Mouse (Mus musculus): Measurements from ENCODE around the gene Gm47996.
"Not testable (repeated sequence)": the region's sequence is repeated elsewhere in the genome, so short reads cannot be mapped to it uniquely, and the experiment has no call there.

Gene Gm47996

DNA sequence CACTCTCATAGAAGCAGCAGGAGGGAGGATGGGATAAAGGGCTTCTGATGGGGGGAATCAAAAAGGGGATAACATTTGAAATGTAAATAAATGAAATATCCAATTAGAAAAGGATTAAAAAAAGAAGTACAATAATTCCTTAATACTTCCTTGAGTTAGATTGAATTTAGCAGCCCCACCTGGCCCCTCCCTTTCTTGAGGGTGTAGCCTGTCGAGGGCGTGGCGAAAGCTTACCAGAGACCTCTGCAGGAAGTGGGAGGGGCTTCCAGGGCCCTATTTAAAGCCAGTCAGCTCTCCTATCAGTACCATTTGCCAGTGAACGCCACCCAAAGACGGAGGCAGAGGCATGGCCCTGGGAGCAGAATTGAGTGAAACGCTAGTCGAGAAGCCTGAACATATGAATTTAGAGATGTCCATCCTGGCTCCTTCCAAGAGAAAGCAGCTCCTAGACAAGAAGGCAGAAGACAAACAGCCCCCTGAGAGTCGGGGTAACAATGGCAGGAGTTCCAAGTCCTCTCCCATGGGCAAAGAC lies at the start of gene Gm47996:
Gene Gm47996 (plus strand): TSS at position 308 of the 532 bp plus-strand sequence.
- DNase-seq (ENCODE audit: low read depth, low spot score): not testable (repeated sequence)

DNA sequence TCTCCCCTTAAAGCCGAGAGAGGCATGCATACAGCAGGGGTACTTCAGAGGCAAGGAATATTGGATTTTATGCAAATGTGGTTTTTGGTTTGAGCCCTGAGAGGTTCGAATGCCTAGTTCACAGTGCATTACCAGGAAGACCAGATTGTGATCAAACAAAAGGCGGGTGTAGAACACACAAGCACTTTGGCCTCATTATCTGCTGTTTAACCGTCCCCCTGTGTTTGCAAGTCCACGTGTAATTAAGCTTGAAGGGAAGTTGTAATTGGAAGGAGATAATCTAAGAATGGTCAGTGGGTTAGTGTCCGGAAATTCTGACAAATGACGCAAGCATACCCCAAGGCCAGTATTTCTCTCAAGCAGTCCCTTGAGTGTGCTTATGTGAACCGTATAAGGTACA lies 43.9 kb upstream of the Gm47996 start:
- DNase-seq (ENCODE audit: low read depth, low spot score): no peak

DNA sequence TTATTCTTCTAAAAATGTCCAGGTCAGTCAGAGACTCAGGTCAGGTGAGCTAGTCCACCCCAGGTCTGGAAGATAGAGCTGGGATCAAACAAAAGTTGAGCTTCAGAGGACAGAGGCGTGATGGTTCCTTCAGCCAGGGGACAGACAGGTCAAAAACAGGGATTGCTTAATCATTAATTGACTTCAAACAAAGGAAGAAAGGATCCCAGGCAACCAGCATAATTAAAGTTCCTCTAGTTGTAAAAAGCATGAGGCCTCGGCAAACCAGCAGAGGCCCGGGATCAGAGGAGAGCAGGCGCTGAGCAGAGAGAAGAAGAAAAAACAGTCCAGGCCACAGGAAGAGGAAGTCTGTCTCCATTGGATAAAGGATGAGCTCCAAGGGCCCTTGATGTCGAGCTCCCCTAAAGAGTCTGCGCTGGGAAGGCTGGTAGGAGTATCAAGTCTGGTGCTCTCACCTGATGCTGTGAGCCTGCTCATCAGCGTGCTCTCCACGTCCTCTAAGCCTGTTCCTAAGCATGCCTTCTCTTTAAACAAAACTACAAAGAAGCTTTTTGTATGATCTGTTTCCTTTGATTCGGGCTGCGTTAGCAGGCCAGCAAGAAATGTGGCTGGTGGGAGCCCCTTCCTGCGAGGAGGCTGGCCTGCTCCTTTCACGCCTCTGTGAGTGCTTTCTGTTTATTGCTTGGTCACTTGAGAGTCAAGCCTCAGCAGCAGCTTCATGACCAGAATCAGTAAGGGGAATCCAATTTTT lies 42.5 kb upstream of the Gm47996 start:
- DNase-seq (ENCODE audit: low read depth, low spot score): no peak

DNA sequence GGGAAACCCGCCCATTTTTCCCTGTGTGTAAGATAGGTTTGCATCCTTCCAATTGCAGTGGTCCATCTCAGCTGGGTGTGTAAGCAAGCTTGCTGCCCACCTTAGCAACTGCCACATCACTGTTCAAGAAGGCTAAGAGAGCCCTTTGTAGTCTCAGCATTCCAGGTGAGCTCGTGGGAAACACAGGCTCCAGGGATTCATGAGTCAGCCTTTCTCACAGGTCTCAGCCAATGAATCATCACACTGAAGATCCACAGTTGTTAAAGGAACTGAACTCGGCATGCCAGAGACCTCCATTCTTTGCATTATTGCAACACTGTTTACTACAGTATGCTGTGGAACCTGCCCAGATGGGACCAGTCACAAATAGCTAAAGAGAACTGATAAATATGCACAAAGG lies 41.3 kb upstream of the Gm47996 start:
- DNase-seq (ENCODE audit: low read depth, low spot score): no peak

DNA sequence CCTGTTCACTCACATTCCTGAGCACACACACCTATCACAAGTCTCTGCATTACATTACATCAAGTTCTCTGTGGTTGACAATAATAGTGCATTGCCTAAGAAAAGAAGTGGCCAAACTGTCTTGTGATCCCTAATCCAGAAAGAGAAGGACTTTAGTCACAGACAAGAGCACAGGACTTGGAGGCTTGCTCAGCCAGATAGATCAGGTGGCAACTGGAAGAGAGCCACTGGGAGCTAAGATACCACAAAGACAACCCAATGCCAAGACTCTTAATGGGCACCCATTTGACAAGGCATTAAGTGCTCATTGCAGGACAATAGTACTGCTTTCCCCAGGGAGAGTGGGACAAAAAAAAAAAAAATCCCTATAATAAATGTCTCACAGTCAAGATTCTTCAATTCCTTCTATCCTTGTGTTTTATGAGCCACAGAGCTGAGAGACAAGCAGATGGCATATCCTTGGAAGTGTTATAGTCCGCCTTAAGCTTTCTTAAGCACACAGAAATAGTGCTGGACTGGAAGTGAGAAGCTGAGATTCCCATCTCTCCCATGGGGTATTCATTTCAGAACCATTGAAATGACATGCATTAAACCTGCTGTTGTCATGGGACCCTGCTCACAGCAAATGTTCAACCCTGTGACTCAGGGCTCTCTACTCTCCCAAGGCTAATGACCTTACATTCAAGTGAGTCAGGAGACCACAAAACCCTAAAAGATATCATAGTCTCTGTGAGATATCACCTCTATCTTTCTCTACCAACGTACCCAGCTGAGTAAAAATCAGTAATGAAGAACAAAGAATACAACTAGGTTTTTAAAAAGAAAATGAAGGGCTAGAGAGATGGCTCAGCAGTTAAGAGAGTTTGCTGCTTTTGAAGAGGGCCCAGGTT lies 38.1 kb upstream of the Gm47996 start:
- DNase-seq (ENCODE audit: low read depth, low spot score): peak; percentile 48

DNA sequence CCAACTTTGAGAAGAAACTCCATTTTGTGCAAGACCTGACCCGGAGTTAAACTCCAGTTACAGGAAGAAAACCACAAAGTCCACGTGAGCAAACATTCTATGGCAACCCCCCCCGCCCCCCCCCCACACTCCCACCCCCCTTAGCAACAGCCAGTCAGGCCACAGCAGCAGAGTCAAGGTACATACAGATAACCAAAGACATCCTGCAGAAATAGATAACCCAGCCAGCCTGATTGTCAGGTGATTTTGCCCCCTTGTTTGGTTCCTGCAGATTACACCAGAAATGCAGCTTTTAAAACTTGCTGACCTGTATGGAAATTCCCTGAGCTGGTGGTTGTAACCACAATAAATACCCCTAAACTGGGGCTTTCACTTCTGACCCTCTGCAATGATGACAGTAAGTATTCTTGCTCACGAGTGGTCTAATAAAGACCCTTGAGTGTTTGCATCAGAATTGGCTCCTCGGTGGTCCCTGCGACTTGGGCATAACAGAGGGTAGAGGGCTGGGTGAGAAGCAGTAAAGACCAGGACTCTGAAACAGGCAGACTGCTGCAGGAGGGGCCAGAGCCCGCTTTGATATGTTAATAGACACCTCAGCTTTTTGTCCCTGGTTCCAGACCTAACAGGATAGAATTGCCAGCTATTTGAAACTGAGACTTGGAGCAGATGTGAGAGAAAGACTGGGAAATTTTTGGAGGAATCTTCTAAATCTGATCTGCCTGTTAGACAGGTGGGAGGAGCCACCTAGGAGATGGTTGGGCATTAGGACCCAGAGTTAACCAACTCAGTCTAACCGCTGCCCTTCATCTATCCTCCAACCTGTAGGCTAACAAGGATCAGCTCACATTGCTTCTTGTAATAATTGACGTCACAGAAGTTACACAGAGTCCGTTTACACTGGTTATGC lies 32.6 kb upstream of the Gm47996 start:
- DNase-seq (ENCODE audit: low read depth, low spot score): no peak

DNA sequence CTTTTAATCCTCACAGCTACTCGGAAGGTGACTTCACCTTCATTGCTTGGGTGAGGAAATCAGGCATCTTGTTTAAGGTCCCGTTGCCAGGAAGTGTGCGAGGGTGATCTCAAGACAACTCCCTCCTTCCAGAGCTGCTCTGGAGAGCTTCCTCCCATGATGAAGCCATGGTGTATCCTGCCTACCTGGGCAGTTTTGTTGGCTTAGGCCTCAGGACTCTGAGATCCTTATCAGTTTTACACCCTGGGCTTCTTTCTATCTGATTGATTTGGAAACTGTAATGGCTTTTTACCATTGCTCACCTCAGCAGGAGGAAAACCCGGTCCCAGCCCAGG lies 32.0 kb upstream of the Gm47996 start:
- DNase-seq (ENCODE audit: low read depth, low spot score): no peak

DNA sequence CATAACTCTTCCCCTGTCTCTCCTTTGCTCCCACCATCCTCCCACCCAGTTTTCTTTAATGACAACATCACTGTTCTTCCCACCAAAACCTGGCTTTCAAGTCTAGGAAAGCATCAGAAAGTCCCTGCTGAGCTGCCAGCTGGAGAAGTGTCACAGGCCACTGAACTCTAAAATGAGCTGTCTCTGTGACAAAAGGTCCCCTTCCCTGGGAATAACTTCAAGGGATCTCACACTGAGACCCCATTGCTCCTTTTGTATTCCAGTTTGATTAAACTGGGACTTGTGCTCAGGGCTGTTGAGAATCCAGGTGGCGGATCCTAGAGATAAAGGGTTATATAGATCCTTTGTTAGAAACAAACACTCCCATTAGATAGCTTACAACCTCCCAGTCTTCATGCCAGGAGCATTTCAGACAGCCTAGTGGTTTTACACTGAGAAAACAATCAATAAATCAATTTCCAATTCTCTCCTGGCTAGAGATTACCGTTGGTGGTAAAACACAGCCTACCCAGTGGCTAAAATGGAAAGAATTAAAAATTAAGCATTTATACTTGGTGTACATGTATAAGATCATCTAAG lies 31.3 kb upstream of the Gm47996 start:
- no peak for DNase-seq (ENCODE audit: low read depth, low spot score)

DNA sequence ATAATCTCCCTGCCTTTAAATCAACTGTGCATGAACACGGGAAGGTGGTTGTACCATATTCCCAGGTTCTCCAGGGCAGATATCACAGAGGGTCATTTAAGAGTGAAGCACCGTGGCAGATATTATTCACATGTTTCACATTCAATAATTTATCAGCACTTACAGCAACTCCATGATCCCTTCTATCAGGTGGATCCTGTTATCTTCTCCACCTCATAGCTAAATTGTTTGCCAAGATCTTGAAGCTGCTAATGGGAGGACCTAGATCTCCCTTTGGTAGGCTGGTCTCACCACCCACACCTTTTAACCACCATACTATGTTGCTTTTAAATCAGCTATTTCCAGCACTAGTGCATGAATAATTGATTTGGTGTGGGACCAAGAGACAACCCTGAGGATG lies 29.8 kb upstream of the Gm47996 start:
- no peak for DNase-seq (ENCODE audit: low read depth, low spot score)

DNA sequence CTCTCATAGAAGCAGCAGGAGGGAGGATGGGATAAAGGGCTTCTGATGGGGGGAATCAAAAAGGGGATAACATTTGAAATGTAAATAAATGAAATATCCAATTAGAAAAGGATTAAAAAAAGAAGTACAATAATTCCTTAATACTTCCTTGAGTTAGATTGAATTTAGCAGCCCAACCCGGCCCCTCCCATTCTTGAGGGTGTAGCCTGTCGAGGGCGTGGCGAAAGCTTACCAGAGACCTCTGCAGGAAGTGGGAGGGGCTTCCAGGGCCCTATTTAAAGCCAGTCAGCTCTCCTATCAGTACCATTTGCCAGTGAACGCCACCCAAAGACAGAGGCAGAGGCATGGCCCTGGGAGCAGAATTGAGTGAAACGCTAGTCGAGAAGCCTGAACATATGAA lies 27.7 kb upstream of the Gm47996 start, which contains the start of gene Gm47985:
Gene Gm47985 (plus strand): TSS at position 272 of the 400 bp plus-strand sequence.
- not testable (repeated sequence) for DNase-seq (ENCODE audit: low read depth, low spot score)

DNA sequence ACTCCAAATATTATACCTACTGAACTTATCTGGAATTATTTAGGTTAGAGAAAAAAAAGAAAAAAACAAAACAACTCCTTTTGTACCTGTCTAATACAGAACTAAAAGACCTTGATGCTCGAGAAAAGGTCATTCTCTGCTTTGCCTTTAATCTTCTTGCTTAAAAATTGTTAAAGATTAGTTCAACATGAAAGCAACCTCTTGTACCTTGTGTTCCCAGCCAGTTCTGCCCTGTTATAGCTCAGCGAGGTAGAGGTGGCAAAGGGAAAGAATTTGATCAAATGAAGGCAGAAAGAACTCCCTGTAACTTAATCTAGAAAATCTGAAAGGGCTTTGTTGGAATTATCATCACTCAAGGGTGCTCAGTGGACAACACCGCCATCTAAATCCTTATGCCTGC lies 23.7 kb upstream of the Gm47996 start:
- not testable (repeated sequence) for DNase-seq (ENCODE audit: low read depth, low spot score)

DNA sequence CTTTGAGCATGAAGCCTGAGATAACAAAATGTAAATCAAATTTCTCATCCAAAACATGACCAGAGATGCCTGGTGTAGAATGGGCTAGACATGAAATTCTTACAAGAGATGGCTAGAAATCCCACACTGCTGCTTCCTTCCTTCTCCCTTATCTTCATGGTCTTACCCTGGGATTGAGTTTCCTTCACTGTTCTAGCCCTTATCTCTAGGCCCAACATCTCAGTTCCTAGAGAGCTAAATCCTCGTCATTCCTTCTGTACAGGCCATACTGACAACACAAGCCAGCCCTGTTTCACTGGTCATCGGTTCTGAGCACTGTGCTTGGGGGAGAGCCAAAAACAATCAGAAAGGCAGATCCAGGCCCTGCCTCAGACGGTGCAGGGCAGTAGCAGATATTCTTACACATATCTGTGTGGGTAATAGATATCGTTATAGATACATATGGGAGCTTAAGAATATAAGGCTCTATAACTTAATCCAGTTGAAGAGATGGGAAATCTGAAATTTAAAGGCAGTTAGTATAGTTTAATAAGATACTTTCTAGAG lies 23.0 kb upstream of the Gm47996 start:
- not testable (repeated sequence) for DNase-seq (ENCODE audit: low read depth, low spot score)

DNA sequence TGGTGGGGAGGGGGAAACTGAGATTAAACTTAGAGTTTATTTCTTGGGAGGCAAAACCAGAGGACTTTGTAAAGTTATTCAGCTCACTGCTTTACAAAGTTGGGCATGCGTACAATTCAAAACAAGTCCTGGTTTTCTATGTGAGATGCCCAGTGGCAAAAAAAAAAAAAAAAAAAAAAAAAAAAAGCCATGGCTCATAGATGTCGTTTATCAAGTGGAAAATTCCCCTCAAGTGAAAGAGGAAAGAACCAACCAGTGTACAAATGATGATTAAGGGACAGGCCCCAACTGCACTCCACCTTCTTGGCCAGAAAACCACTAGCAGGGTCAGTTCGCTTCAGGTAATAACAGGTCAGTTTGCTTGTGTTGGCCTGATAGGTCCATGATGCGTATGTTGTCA lies 21.5 kb upstream of the Gm47996 start:
- no peak for DNase-seq (ENCODE audit: low read depth, low spot score)

DNA sequence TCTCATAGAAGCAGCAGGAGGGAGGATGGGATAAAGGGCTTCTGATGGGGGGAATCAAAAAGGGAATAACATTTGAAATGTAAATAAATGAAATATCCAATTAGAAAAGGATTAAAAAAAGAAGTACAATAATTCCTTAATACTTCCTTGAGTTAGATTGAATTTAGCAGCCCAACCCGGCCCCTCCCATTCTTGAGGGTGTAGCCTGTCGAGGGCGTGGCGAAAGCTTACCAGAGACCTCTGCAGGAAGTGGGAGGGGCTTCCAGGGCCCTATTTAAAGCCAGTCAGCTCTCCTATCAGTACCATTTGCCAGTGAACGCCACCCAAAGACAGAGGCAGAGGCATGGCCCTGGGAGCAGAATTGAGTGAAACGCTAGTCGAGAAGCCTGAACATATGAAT lies 17.9 kb upstream of the Gm47996 start, which contains the start of gene Gm8947:
Gene Gm8947 (plus strand): TSS at position 302 of the 400 bp plus-strand sequence.
- DNase-seq (ENCODE audit: low read depth, low spot score): not testable (repeated sequence)

DNA sequence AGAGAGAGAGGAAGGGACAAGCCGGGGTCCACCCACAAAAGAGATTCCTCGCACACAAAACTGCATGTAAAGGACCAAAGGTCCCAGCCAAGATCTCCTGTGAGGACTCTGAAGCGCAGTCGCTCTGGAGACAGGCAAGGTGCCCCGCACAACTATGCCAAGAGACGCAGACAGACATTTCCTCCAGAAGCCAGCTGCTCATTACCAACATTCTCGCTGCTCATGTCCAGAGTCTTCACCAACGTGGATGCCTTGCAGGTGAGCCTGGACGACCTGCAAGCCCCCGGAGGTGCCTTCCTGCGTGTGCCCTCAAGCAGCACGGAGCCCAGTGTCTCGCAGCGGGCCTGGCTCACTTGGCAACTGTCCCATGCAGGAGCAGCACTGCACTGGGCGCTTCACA lies 17.2 kb upstream of the Gm47996 start:
- not testable (repeated sequence) for DNase-seq (ENCODE audit: low read depth, low spot score)

DNA sequence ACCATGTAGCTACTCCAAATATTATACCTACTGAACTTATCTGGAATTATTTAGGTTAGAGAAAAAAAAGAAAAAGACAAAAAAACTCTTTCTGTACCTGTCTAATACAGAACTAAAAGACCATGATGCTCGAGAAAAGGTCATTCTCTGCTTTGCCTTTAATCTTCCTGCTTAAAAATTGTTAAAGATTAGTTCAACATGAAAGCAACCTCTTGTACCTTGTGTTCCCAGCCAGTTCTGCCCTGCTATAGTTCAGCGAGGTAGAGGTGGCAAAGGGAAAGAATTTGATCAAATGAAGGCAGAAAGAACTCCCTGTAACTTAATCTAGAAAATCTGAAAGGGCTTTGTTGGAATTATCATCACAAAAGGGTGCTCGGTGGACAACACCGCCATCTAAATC lies 13.9 kb upstream of the Gm47996 start:
- not testable (repeated sequence) for DNase-seq (ENCODE audit: low read depth, low spot score)

DNA sequence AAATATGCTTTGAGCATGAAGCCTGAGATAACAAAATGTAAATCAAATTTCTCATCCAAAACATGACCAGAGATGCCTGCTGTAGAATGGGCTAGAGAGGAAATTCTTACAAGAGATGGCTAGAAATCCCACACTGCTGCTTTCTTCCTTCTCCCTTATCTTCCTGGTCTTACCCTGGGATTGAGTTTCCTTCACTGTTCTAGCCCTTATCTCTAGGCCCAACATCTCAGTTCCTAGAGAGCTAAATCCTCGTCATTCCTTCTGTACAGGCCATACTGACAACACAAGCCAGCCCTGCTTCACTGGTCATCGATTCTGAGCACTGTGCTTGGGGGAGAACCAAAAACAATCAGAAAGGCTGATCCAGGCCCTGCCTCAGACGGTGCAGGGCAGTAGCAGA lies 13.2 kb upstream of the Gm47996 start:
- not testable (repeated sequence) for DNase-seq (ENCODE audit: low read depth, low spot score)

DNA sequence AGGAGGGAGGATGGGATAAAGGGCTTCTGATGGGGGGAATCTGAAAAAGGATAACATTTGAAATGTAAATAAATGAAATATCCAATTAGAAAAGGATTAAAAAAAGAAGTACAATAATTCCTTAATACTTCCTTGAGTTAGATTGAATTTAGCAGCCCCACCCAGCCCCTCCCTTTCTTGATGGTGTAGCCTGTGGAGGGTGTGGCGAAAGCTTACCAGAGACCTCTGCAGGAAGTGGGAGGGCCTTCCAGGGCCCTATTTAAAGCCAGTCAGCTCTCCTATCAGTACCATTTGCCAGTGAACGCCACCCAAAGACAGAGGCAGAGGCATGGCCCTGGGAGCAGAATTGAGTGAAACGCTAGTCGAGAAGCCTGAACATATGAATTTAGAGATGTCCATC lies 11.8 kb upstream of the Gm47996 start, which contains the start of gene Gm47995:
Gene Gm47995 (plus strand): TSS at position 329 of the 400 bp plus-strand sequence.
- DNase-seq (ENCODE audit: low read depth, low spot score): not testable (repeated sequence)

DNA sequence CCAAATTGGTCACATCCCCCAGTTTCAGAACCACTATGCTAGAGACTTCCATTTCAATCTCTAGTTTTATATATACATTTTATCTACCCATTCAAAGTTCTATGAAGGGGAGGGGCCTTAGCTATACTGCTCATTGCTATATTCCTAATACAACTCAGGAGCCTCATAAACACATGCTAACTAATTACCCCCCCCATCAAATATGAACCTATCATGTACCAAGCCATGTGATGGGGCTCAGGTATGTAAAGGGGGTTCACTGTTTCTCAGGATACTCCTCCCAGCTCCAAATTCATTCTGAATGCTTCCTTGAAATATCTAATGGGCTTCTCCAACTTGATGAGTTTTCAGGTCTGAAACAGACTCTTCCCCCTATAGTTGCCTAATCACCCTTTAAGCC lies 9.3 kb upstream of the Gm47996 start:
- not testable (repeated sequence) for DNase-seq (ENCODE audit: low read depth, low spot score)

DNA sequence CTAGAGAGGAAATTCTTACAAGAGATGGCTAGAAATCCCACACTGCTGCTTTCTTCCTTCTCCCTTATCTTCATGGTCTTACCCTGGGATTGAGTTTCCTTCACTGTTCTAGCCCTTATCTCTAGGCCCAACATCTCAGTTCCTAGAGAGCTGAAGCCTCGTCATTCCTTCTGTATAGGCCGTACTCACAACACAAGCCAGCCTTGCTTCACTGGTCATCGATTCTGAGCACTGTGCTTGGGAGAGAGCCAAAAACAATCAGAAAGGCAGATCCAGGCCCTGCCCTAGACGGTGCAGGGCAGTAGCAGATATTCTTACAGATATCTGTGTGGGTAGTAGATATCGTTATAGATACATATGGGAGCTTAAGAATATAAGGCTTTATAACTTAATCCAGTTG lies 7.2 kb upstream of the Gm47996 start:
- DNase-seq (ENCODE audit: low read depth, low spot score): not testable (repeated sequence)

DNA sequence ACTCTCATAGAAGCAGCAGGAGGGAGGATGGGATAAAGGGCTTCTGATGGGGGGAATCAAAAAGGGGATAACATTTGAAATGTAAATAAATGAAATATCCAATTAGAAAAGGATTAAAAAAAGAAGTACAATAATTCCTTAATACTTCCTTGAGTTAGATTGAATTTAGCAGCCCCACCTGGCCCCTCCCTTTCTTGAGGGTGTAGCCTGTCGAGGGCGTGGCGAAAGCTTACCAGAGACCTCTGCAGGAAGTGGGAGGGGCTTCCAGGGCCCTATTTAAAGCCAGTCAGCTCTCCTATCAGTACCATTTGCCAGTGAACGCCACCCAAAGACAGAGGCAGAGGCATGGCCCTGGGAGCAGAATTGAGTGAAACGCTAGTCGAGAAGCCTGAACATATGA lies 6.1 kb upstream of the Gm47996 start, which contains the start of gene 3110040M04Rik:
Gene 3110040M04Rik (plus strand): TSS at position 304 of the 400 bp plus-strand sequence.
- DNase-seq (ENCODE audit: low read depth, low spot score): not testable (repeated sequence)
